In genomic region chr17:45008663-45009062, GRCm38 (mm10) we compare ENCODE assay signal across 29 mouse cellular contexts.
"Had no signal": no experiment of that assay in that cellular context is flagged by ENCODE, and none has a peak within 500 bp of the region (broad histone marks: within the 10 kb centered on the region; RNA-seq: fewer than 3 reads in every experiment).

No protein-coding gene starts in this region.

- H3K36me3 ChIP-seq: heart, embryonic 13.5 days; heart, embryonic 15.5 days; hindbrain, embryonic 10.5 days; hindbrain, embryonic 12.5 days; intestine, embryonic 15.5 days; limb, embryonic 10.5 days; limb, embryonic 12.5 days; liver, embryonic 13.5 days; liver, embryonic 15.5 days had no signal

- H3K27ac ChIP-seq: gastrocnemius, adult 2 months; heart, embryonic 13.5 days; heart, embryonic 15.5 days; hindbrain, embryonic 10.5 days; hindbrain, embryonic 12.5 days; hindbrain, embryonic 14.5 days; intestine, embryonic 15.5 days; layer of hippocampus, adult 2 months; left cerebral cortex, adult 2 months; limb, embryonic 10.5 days; limb, embryonic 12.5 days; liver, embryonic 13.5 days; liver, embryonic 15.5 days had no signal

- H3K9me3 ChIP-seq: heart, embryonic 13.5 days; heart, embryonic 15.5 days; hindbrain, embryonic 10.5 days; hindbrain, embryonic 12.5 days; intestine, embryonic 15.5 days; limb, embryonic 10.5 days; limb, embryonic 12.5 days; liver, embryonic 13.5 days; liver, embryonic 15.5 days had no signal

- H3K9ac ChIP-seq: heart, embryonic 13.5 days; heart, embryonic 15.5 days; hindbrain, embryonic 12.5 days; hindbrain, embryonic 14.5 days; intestine, embryonic 15.5 days; limb, embryonic 12.5 days; liver, embryonic 13.5 days; liver, embryonic 15.5 days had no signal

- H3K27me3 ChIP-seq: heart, embryonic 13.5 days; heart, embryonic 15.5 days; hindbrain, embryonic 12.5 days; intestine, embryonic 15.5 days; limb, embryonic 12.5 days; liver, embryonic 13.5 days; liver, embryonic 15.5 days had no signal

- H3K4me1 ChIP-seq: heart, embryonic 15.5 days; hindbrain, embryonic 10.5 days; hindbrain, embryonic 12.5 days; intestine, embryonic 15.5 days; liver, embryonic 13.5 days; liver, embryonic 15.5 days had no signal

- H3K4me3 ChIP-seq: gastrocnemius, adult 2 months; heart, embryonic 13.5 days; heart, embryonic 15.5 days; hindbrain, embryonic 10.5 days; hindbrain, embryonic 12.5 days; intestine, embryonic 15.5 days; layer of hippocampus, adult 2 months; left cerebral cortex, adult 2 months; limb, embryonic 10.5 days; limb, embryonic 12.5 days; liver, embryonic 13.5 days; liver, embryonic 15.5 days had no signal

- ATAC-seq: hindbrain, embryonic 16.5 days; inflammation-experienced regulatory T-cells, adult 6 months; intestine, embryonic 15.5 days; intestine, postnatal 0 days had no signal

- H3K4me2 ChIP-seq: heart, embryonic 11.5 days; heart, embryonic 13.5 days; heart, embryonic 15.5 days; hindbrain, embryonic 12.5 days; hindbrain, embryonic 14.5 days; intestine, embryonic 15.5 days; limb, embryonic 12.5 days; liver, embryonic 11.5 days; liver, embryonic 13.5 days; liver, embryonic 15.5 days had no signal

- DNase-seq: gastrocnemius, adult 2 months; gastrocnemius, postnatal 10 days; gastrocnemius, postnatal 25 days; heart, adult 18-20 months; heart, postnatal 10 days; heart, postnatal 4 days; kidney, adult 18-20 months; kidney, adult 8-10 months; kidney, postnatal 10 days; kidney, postnatal 25 days; kidney, postnatal 4 days; liver; liver, embryonic 13.5 days had no signal
